Mouse (Mus musculus): Measurements from ENCODE around the gene Elk4. TPM values are rescaled to one million over a fixed set of nuclear protein-coding genes. Genes with fewer than 3 reads are reported as not detected.

Gene Elk4
- total and polyA plus RNA-seq, 3 experiments: 16.8 to 18.9 (median 17.4) TPM

DNA sequence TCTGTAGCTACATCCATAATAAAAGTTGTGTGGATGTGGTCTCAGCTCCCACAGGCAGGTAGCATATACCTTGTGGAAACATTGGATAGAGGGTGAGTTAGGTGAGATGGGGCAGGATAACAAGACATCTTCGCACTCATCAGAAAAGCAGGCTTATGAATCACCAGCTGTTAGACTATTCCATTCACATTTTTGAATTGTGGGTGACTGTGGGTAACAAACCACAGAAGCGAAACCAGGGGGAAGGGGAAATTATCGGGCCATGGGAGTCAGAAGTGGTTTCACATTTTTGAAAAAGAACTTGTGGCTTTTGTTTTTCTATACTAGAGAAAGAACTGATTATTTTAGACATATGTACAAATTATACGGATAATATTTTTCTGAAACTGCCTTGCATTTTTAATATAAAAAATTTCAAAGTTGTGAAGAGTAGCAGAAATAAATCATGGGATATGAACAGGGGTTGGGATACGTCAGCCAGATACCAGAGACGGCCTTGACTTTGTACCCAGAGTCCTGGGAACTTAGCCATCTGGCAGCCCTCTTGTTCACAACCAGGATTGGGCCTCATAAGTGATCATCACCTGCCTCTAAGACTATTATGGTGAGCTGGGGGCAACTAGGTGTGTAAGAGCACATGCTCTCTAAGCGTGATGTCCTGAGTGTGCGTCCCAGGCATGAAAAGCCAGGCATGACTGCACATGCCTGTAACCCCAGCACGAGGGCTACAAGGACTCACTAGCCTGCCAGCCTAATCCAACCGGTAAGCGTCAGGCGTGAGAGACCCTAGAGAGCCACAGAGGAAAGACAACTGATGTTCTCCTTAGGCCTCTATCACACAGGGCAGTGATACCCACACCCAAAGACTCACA lies 14.0 kb upstream of the Elk4 start:
- no peak overlapping the region for H3K9ac ChIP-seq (ENCODE audit: insufficient read depth, low read depth)
- no peaks in the 10 kb centered on the region for H3K27me3 ChIP-seq (replicated peaks)
- peaks cover 7 to 19% of the 10 kb centered on the region in 2 experiments for H3K4me1 ChIP-seq (ENCODE audit: control insufficient read depth in 1 of 2, insufficient read depth in 2 of 2)
- no peak overlapping the region for H3K4me3 ChIP-seq (replicated peaks in 1 of 3; ENCODE audit: low read depth in 2 of 3, low read length in 2 of 3, poor library complexity in 1 of 3)
- no peak overlapping the region for H3K27ac ChIP-seq (ENCODE audit: insufficient read depth, low read depth)
- DNase-seq (ENCODE audit: extremely low read depth): peak; percentile 43
- H3K4me2 ChIP-seq (ENCODE audit: insufficient read depth, low read depth, poor library complexity, severe bottlenecking): no peak overlapping the region
- peaks cover 5% of the 10 kb centered on the region for H3K9me3 ChIP-seq (replicated peaks; ENCODE audit: low read length)
- dilution Hi-C loops (cut with MboI; ENCODE audit: extremely low pct_ligation_motif_present, extremely low pct_unique_long_range_greater_than_20kb, low sequenced_read_pairs): no loop called here
- no peaks in the 10 kb centered on the region for H3K36me3 ChIP-seq (replicated peaks in 1 of 2; ENCODE audit: control insufficient read depth in 1 of 2, insufficient read depth in 1 of 2, low read length in 1 of 2)
- TF ChIP-seq KAT2A (IDR thresholded peaks at IDR 0.05; ENCODE audit: insufficient replicate concordance, low read length): no peak
- peak; percentile 23 for TF ChIP-seq EP300 (IDR thresholded peaks at IDR 0.05; ENCODE audit: low read length)
- peak; percentile 47; the same call in 1 of the 2 replicates for TF ChIP-seq SIN3A (IDR thresholded peaks at IDR 0.05; ENCODE audit: low read length)
- TF ChIP-seq MXI1 (IDR thresholded peaks at IDR 0.05; ENCODE audit: low read depth, low read length): peak; percentile 64; the same call in 1 of the 2 replicates
- TF ChIP-seq SMC3 (IDR thresholded peaks at IDR 0.05; ENCODE audit: low read depth, low read length): no peak
- peak; percentile 52 for TF ChIP-seq ETS1 (conservative IDR thresholded peaks at IDR 0.05; ENCODE audit: low read depth, low read length)
- no peak for TF ChIP-seq NELFE (IDR thresholded peaks at IDR 0.05; ENCODE audit: low read depth, low read length)
- TF ChIP-seq ZNF384 (IDR thresholded peaks at IDR 0.05; ENCODE audit: low read depth, low read length): no peak
- TF ChIP-seq MYC (IDR thresholded peaks at IDR 0.05; ENCODE audit: low read depth, low read length): peak; percentile 53
- TF ChIP-seq ELF1 (IDR thresholded peaks at IDR 0.05; ENCODE audit: low read depth, low read length): no peak
- peak; percentile 23; the same call in 1 of the 2 replicates for TF ChIP-seq IRF4 (IDR thresholded peaks at IDR 0.05; ENCODE audit: low read depth, low read length)
- no peak for TF ChIP-seq GABPA (IDR thresholded peaks at IDR 0.05; ENCODE audit: insufficient replicate concordance, low read depth, low read length)
- TF ChIP-seq POLR2AphosphoS2 (IDR thresholded peaks at IDR 0.05; ENCODE audit: low read depth, low read length): no peak
- peak; percentile 82 for TF ChIP-seq BHLHE40 (IDR thresholded peaks at IDR 0.05; ENCODE audit: low read depth, low read length)
- peak; percentile 81 for TF ChIP-seq MAX (IDR thresholded peaks at IDR 0.05; ENCODE audit: low read length)
- H3K79me2 ChIP-seq (replicated peaks; ENCODE audit: control insufficient read depth, extremely low read depth, insufficient read depth, poor library complexity, severe bottlenecking): no peaks in the 10 kb centered on the region
- in situ Hi-C loops (cut with MboI; ENCODE audit: low pct_ligation_motif_present, low pct_unique_long_range_greater_than_20kb, low sequenced_read_pairs): no loop called here

DNA sequence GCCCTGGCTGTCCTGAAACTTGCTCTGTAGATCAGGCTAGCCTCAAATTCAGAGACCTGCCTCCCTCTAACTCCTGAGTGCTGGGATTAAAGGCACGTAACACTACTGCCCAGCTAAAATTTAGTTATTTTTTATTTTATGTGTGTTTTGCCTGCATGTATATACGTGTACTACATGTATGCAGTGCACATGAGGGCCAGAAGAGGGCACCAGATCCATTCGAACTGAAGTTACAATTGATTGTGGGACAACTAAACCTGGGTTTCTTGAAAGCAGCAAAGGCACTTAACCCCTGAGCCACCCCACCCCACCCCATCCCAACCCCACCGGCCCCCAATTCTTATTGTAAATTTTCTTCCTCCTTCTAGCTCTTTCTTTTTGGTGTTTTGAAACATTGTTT lies 12.3 kb upstream of the Elk4 start:
- Histone ChIP-seq H3K9ac (ENCODE audit: insufficient read depth, low read depth) (no peak overlapping the region), H3K36me3 (replicated peaks in 1 of 2; ENCODE audit: control insufficient read depth in 1 of 2, insufficient read depth in 1 of 2, low read length in 1 of 2) (no peaks in the 10 kb centered on the region), H3K4me2 (ENCODE audit: insufficient read depth, low read depth, poor library complexity, severe bottlenecking) (no peak overlapping the region), H3K79me2 (replicated peaks; ENCODE audit: control insufficient read depth, extremely low read depth, insufficient read depth, poor library complexity, severe bottlenecking) (no peaks in the 10 kb centered on the region), H3K4me3 (replicated peaks in 1 of 3; ENCODE audit: low read depth in 2 of 3, low read length in 2 of 3, poor library complexity in 1 of 3) (no peak overlapping the region), H3K27me3 (replicated peaks) (no peaks in the 10 kb centered on the region), H3K4me1 (ENCODE audit: control insufficient read depth in 1 of 2, insufficient read depth in 2 of 2) (peaks cover 7 to 19% of the 10 kb centered on the region in 2 experiments), H3K9me3 (replicated peaks; ENCODE audit: low read length) (peaks cover 9% of the 10 kb centered on the region), H3K27ac (ENCODE audit: insufficient read depth, low read depth) (no peak overlapping the region)
- dilution Hi-C loops (cut with MboI; ENCODE audit: extremely low pct_ligation_motif_present, extremely low pct_unique_long_range_greater_than_20kb, low sequenced_read_pairs): no loop called here
- TF ChIP-seq ZMIZ1 (IDR thresholded peaks at IDR 0.05; ENCODE audit: low read depth, low read length) (no peak), GABPA (IDR thresholded peaks at IDR 0.05; ENCODE audit: insufficient replicate concordance, low read depth, low read length) (no peak), CTCF (conservative IDR thresholded peaks at IDR 0.05 in 1 of 2, IDR thresholded peaks at IDR 0.05 in 1 of 2; ENCODE audit: low read depth in 2 of 2, low read length in 2 of 2) (peak; percentile 42 to 81; a peak in 3 of 4 replicates), SMC3 (IDR thresholded peaks at IDR 0.05; ENCODE audit: low read depth, low read length) (peak; percentile 82), RAD21 (IDR thresholded peaks at IDR 0.05; ENCODE audit: low read depth, low read length) (peak; percentile 80), MYC (IDR thresholded peaks at IDR 0.05; ENCODE audit: low read depth, low read length) (0 out of 2 replicates have a peak, but pooled peaks have one; percentile 21), ZC3H11A (IDR thresholded peaks at IDR 0.05; ENCODE audit: low read depth, low read length) (peak; percentile 75)
- peak; percentile 70 for DNase-seq (ENCODE audit: extremely low read depth)
- in situ Hi-C loops (cut with MboI; ENCODE audit: low pct_ligation_motif_present, low pct_unique_long_range_greater_than_20kb, low sequenced_read_pairs): no loop called here
